Mouse (Mus musculus) thymus, postnatal 10 days (tissue): ENCODE data around the gene Zmynd10.
"Not testable (repeated sequence)": the region's sequence is repeated elsewhere in the genome, so short reads cannot be mapped to it uniquely, and the experiment has no call there.

Experiments
- DNase-seq, 2 experiments: peaks; one replicate each; pipeline ENCODE4 v3.0.0; 2021; ENCODE audit warnings: low spot score in 2 of 2

The Zmynd10 gene

GRCm38 (mm10) chr9:107555701-107556100, 8.6 kb downstream of the Zmynd10 start:
- no peak for DNase-seq

- no peak for DNase-seq
Observed at GRCm38 (mm10) chr9:107556346-107556745, 9.2 kb downstream of the Zmynd10 start.

GRCm38 (mm10) chr9:107563029-107563581, 16.0 kb downstream of the Zmynd10 start, which contains the start of gene Tusc2:
Gene Tusc2, plus strand, starts transcription at chr9:107563255.
- DNase-seq: peak; percentile 90 to 92

- not testable (repeated sequence) for DNase-seq
Observed at GRCm38 (mm10) chr9:107565556-107565955, 18.5 kb downstream of the Zmynd10 start.

- peak; percentile 56 to 81 for DNase-seq
Observed at GRCm38 (mm10) chr9:107566041-107566709, 19.1 kb downstream of the Zmynd10 start.

GRCm38 (mm10) chr9:107566855-107567254, 19.8 kb downstream of the Zmynd10 start:
- DNase-seq: no peak

- DNase-seq: no peak
Observed at GRCm38 (mm10) chr9:107567702-107568319, 20.7 kb downstream of the Zmynd10 start, which contains the start of gene Hyal2. Gene Hyal2, plus strand, starts transcription at chr9:107567945.

- peak; percentile 68 to 75 for DNase-seq
Observed at GRCm38 (mm10) chr9:107568331-107569261, 21.5 kb downstream of the Zmynd10 start.

- no peak for DNase-seq
Observed at GRCm38 (mm10) chr9:107569270-107569669, 22.2 kb downstream of the Zmynd10 start.

GRCm38 (mm10) chr9:107570016-107570415, 22.9 kb downstream of the Zmynd10 start:
- no peak for DNase-seq

- no peak for DNase-seq
Observed at GRCm38 (mm10) chr9:107570845-107571244, 23.7 kb downstream of the Zmynd10 start.

GRCm38 (mm10) chr9:107571534-107572326, 24.6 kb downstream of the Zmynd10 start:
- DNase-seq: no peak

- DNase-seq: no peak
Observed at GRCm38 (mm10) chr9:107572327-107572662, 25.2 kb downstream of the Zmynd10 start.

GRCm38 (mm10) chr9:107573774-107574173, 26.7 kb downstream of the Zmynd10 start:
- not testable (repeated sequence) for DNase-seq

GRCm38 (mm10) chr9:107575579-107576356, 28.7 kb downstream of the Zmynd10 start:
- DNase-seq: no peak

- DNase-seq: no peak
Observed at GRCm38 (mm10) chr9:107576357-107577107, 29.4 kb downstream of the Zmynd10 start, which contains the start of gene Hyal1. Gene Hyal1, plus strand, starts transcription at chr9:107576927.

- DNase-seq: no peak
Observed at GRCm38 (mm10) chr9:107577871-107578270, 30.8 kb downstream of the Zmynd10 start.

GRCm38 (mm10) chr9:107578587-107578986, 31.5 kb downstream of the Zmynd10 start, which contains the start of gene Naa80:
Gene Naa80, plus strand, starts transcription at chr9:107578887.
- no peak for DNase-seq
